Mouse (Mus musculus) right cerebral cortex, postnatal 14 days (tissue): Measurements from ENCODE around the gene Lsm14b.
A peak's percentile ranks its signal among the peaks of the same experiment; 100 is the strongest.

Source experiments
- DNase-seq: peaks from one replicate; pipeline ENCODE4 v3.0.0; 2022

The Lsm14b gene

GRCm38 (mm10) chr2:180024401-180025098 is at the start of gene Lsm14b:
Gene Lsm14b (plus strand): TSS chr2:180024987.
- DNase-seq = peak; percentile 97

GRCm38 (mm10) chr2:179975851-179976250 is 48.9 kb upstream of the Lsm14b start:
- peak; percentile 51 for DNase-seq

- no peak for DNase-seq
Measured at GRCm38 (mm10) chr2:179976295-179976627, 48.5 kb upstream of the Lsm14b start.

- peak; percentile 91 for DNase-seq
Measured at GRCm38 (mm10) chr2:179976628-179977343, 48.0 kb upstream of the Lsm14b start, which contains the start of gene Taf4. Gene Taf4 (minus strand): TSS chr2:179976646.

GRCm38 (mm10) chr2:179977344-179978025 is 47.3 kb upstream of the Lsm14b start:
- no peak for DNase-seq

- DNase-seq = no peak
Measured at GRCm38 (mm10) chr2:179978250-179978649, 46.5 kb upstream of the Lsm14b start.

- DNase-seq = no peak
Measured at GRCm38 (mm10) chr2:179979836-179980235, 45.0 kb upstream of the Lsm14b start.

- no peak for DNase-seq
Measured at GRCm38 (mm10) chr2:179980616-179981015, 44.2 kb upstream of the Lsm14b start.

GRCm38 (mm10) chr2:179982715-179983114 is 42.1 kb upstream of the Lsm14b start:
- no peak for DNase-seq

GRCm38 (mm10) chr2:179984830-179985229 is 40.0 kb upstream of the Lsm14b start:
- DNase-seq = no peak

- no peak for DNase-seq
Measured at GRCm38 (mm10) chr2:179985695-179986094, 39.1 kb upstream of the Lsm14b start.

- no peak for DNase-seq
Measured at GRCm38 (mm10) chr2:179986437-179987022, 38.3 kb upstream of the Lsm14b start.

GRCm38 (mm10) chr2:179989098-179989497 is 35.7 kb upstream of the Lsm14b start:
- no peak for DNase-seq

- DNase-seq = no peak
Measured at GRCm38 (mm10) chr2:179993071-179993470, 31.7 kb upstream of the Lsm14b start.

GRCm38 (mm10) chr2:179998431-179998830 is 26.4 kb upstream of the Lsm14b start:
- no peak for DNase-seq

- no peak for DNase-seq
Measured at GRCm38 (mm10) chr2:180001635-180002034, 23.2 kb upstream of the Lsm14b start.

- DNase-seq = no peak
Measured at GRCm38 (mm10) chr2:180005656-180006351, 19.0 kb upstream of the Lsm14b start.

GRCm38 (mm10) chr2:180006352-180007017 is 18.3 kb upstream of the Lsm14b start:
- no peak for DNase-seq

- no peak for DNase-seq
Measured at GRCm38 (mm10) chr2:180010686-180011085, 14.1 kb upstream of the Lsm14b start.

GRCm38 (mm10) chr2:180011370-180011769 is 13.4 kb upstream of the Lsm14b start:
- no peak for DNase-seq

GRCm38 (mm10) chr2:180013686-180014085 is 11.1 kb upstream of the Lsm14b start:
- DNase-seq = no peak

- DNase-seq = no peak
Measured at GRCm38 (mm10) chr2:180017632-180018031, 7.2 kb upstream of the Lsm14b start.
